Mouse (Mus musculus) embryonic facial prominence, embryonic 14.5 days (tissue): Measurements from ENCODE around the gene Bin2. TPM values are rescaled to one million over a fixed set of nuclear protein-coding genes. Genes with fewer than 3 reads are reported as not detected.

Experiments
- ATAC-seq: fragments of 200-750 bp; cut with Nextera tagmentation; 2 replicates; pipeline ENCODE4 v1.8.0; 2017; ENCODE audit warnings: low read depth, moderate number of reproducible peaks, moderate TSS enrichment
- DNase-seq: peaks from one replicate; pipeline ENCODE4 v3.0.0-alpha.2; 2015; ENCODE audit warnings: low spot score
- H3K27ac ChIP-seq: fragments of 300-500 bp; sonication (generic); replicated peaks from 2 replicates; pipeline ENCODE4 v1.5.1; 2014; ENCODE audit warnings: low read depth, mild to moderate bottlenecking, low read length, moderate library complexity
- H3K27me3 ChIP-seq: fragments of 300-500 bp; sonication (generic); replicated peaks from 2 replicates; pipeline ENCODE4 v1.6.1; 2014; ENCODE audit warnings: low read length; ENCODE audit not compliant: control insufficient read depth, insufficient read depth
- H3K36me3 ChIP-seq: fragments of 300-500 bp; sonication (generic); 2 replicates; pipeline ENCODE4 v1.6.1; 2014; ENCODE audit warnings: low read length, mixed read lengths; ENCODE audit not compliant: control insufficient read depth, insufficient read depth
- H3K4me1 ChIP-seq: fragments of 300-500 bp; sonication (generic); 2 replicates; pipeline ENCODE4 v1.6.1; 2014; ENCODE audit warnings: antibody characterized with exemption, low read length; ENCODE audit not compliant: control insufficient read depth, insufficient read depth
- H3K4me2 ChIP-seq: fragments of 300-500 bp; sonication (generic); 2 replicates; pipeline ENCODE4 v1.6.1; 2014; ENCODE audit warnings: low read depth, mild to moderate bottlenecking, low read length, moderate library complexity, mixed read lengths
- H3K4me3 ChIP-seq: fragments of 300-500 bp; sonication (generic); 2 replicates; pipeline ENCODE4 v1.5.1; 2014; ENCODE audit warnings: low read depth, mild to moderate bottlenecking, low read length
- H3K9ac ChIP-seq: fragments of 300-500 bp; sonication (generic); 2 replicates; pipeline ENCODE4 v1.6.1; 2014; ENCODE audit warnings: low read depth, mild to moderate bottlenecking, low read length, moderate library complexity, mixed read lengths
- H3K9me3 ChIP-seq: fragments of 300-500 bp; sonication (generic); 2 replicates; pipeline ENCODE4 v1.6.1; 2016; ENCODE audit warnings: low read length; ENCODE audit not compliant: control insufficient read depth
- WGBS: fragments of 180-500 bp; shearing (Covaris S2); extraction: QIAGEN DNeasy Blood & Tissue Kit; methylation state at CpG from one replicate; pipeline ENCODE4 v1.1.7; 2014; 5-methylcytosine and 5-hydroxymethylcytosine counted together
- microRNA-seq: library from miRNA; unstranded; fragments of <30 nt; microRNA quantifications from one replicate; pipeline ENCODE4, GENCODE M21; 2016; ENCODE audit warnings: borderline number of aligned reads
- polyA plus RNA-seq: library from polyadenylated mRNA; unstranded; fragments of >200 nt; fragmentation: Nextera tagmentation; extraction: Ambion mirVana; gene quantifications from 2 replicates; pipeline ENCODE4 v1.2.1, GENCODE M21; 2014

Bin2 gene
- polyA plus RNA-seq, 1 experiment from 2014 or later: 2.3 TPM

DNA sequence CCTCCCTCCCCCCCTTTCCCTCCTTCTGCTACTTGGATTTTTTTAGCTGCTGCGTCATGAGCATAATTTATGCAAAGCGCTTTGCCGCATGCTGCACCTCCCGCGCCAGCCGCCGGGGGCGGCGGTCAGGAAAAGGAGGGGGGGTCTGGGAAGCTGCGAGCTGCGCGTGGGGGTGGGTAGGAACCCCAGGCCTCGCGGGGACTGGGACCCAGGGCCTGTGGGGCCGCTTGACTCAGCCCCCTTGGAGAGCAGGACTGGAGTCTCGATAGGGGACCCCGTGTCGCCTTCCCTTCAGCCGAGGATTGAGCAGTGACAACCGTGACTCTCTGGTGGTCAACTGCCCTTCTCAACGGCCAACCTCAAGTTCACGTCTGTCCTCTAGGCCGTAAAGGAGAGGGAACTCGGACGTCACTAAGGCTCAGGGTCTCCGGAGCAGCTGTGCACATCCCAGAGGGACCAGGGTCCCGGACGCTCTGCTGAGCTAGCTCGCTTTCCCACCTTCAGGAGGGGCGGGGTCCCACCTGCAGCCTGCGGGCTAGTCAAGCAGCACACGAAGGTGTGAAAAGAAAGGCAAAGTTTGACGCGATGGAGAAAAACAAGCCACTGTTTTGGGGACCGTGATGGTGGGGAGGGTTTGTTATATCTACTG lies 69.2 kb downstream of the Bin2 start:
- peaks cover 21% of the 10 kb centered on the region for H3K27me3 ChIP-seq
- peaks cover 10% of the 10 kb centered on the region for H3K4me1 ChIP-seq
- no peaks in the 10 kb centered on the region for H3K9me3 ChIP-seq
- ATAC-seq (peak; percentile 75), DNase-seq (peak; percentile 91)
- 3% methylated on average over 22 of the region's 35 CpGs for WGBS
- H3K27ac ChIP-seq: peak overlapping the region; percentile 49; the same call in 1 of the 2 replicates
- peak overlapping the region; percentile 59 for H3K4me3 ChIP-seq
- peak overlapping the region; percentile 86 for H3K9ac ChIP-seq
- peak overlapping the region; percentile 98 for H3K4me2 ChIP-seq
- H3K36me3 ChIP-seq: no peaks in the 10 kb centered on the region

DNA sequence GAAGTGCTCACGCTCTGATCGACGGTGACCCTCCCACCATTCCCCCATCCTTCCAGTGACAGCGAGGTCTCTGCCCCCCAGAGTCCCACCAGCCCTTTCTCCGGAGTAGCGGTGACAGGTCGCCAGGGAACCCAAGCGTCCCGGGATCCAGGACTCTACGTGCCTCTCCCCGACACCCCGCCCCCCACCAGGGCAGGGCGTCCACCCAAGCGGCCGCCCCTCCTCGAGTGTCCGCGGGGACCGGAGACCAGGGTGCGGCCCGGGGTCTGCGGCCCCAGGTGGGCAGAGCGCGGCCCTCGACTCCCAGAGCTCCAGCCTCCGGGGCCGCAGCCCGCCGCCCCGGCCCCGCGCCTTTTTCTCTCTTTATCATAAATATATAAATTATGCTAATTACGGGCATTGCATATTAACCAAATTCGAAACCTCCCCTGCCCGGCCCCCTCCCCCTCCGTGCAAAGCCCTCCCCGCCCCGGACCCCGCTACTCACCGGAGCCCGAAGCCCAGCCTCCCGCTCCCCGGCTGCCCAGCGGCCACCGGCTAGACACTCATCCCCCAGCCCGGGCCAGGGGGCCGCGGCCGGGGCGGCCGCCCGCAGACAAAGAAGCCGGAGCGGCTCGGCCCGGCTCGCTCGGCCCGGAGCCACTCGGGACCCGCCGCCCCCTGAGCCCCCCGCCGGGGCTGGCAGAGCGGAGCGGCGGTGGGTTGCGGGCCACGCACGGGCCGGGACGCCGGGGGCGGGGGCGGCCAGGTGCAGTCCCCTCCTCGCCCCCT lies 69.9 kb downstream of the Bin2 start, which contains the start of gene Pou6f1:
Gene Pou6f1, minus strand, starts transcription at position 709 of the 771 bp plus-strand sequence.
- peak within 1 kb of the TSS; percentile 59 for H3K4me3 ChIP-seq
- ATAC-seq: peak; percentile 64
- no peaks in the 10 kb centered on the region for H3K36me3 ChIP-seq
- 1% methylated on average over 38 of the region's 76 CpGs for WGBS
- peak within 1 kb of the TSS; percentile 86 for H3K9ac ChIP-seq
- H3K4me2 ChIP-seq: peak within 1 kb of the TSS; percentile 98
- peaks cover 7% of the 10 kb centered on the region for H3K4me1 ChIP-seq
- H3K27me3 ChIP-seq: peaks cover 21% of the 10 kb centered on the region; the same call in 1 of the 2 replicates
- no peak for DNase-seq
- peak within 1 kb of the TSS; percentile 49; the same call in 1 of the 2 replicates for H3K27ac ChIP-seq
- H3K9me3 ChIP-seq: no peaks in the 10 kb centered on the region

DNA sequence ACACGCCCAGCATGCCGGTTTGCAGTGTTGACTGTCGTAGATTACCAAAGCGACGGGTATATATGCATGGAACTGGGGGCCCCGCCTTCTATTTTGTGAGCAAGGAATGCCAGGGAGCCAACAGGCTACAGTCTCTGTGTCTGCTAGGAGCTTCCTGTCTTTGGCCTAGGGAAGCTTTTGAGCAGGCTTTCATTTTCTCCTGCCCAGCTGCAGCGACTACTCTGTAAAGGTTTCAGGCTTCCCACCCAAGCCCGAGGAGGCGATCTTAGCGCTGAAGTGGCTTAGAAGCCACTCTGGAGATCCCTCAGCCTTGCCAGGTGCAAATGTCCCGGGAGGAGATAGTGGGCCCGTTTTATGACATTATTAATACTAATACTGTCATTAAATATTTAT lies 70.5 kb downstream of the Bin2 start:
- peak overlapping the region; percentile 86 for H3K9ac ChIP-seq
- no peaks in the 10 kb centered on the region for H3K9me3 ChIP-seq
- under 1% methylated on average over 12 of the region's 12 CpGs for WGBS
- H3K27ac ChIP-seq: peak overlapping the region; percentile 49; the same call in 1 of the 2 replicates
- DNase-seq (peak; percentile 67), ATAC-seq (no peak; the same call in 1 of the 2 replicates)
- peaks cover 21% of the 10 kb centered on the region; the same call in 1 of the 2 replicates for H3K27me3 ChIP-seq
- H3K4me3 ChIP-seq: peak overlapping the region; percentile 59
- H3K4me2 ChIP-seq: peak overlapping the region; percentile 98
- H3K4me1 ChIP-seq: peaks cover 7% of the 10 kb centered on the region
- no peaks in the 10 kb centered on the region for H3K36me3 ChIP-seq

DNA sequence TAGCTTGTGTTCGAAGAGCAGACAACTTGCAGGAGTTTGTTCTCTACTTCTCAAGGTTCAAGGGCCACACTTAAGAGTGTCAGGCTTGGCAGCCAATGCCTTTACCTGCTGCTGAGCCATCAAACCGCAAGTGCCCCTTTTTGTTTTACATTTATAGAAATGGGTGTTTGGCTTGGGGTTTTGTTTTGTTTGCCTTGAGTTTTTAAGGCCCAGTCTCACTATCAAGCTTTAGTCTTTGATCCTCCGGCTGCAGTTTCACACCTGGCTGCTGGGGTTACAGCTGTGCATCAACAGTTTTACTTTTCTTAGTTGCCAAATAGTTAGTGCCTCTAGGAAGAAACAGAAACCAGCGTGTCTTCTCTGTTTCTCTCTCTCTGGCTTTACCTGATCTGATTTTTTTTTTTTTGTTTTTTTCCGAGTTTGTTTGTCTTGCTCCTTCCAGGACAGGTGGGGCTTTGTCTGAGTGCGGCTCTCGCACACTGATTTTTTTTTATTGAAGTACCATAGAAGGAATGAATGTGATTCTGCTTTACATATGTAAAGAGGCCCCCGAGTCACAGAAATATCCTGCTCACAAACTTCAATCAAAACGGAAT lies 71.0 kb downstream of the Bin2 start:
- peak overlapping the region; percentile 49; the same call in 1 of the 2 replicates for H3K27ac ChIP-seq
- 29% methylated on average over 9 of the region's 9 CpGs for WGBS
- no peaks in the 10 kb centered on the region for H3K36me3 ChIP-seq
- peaks cover 21% of the 10 kb centered on the region; the same call in 1 of the 2 replicates for H3K27me3 ChIP-seq
- H3K4me2 ChIP-seq: peak overlapping the region; percentile 98
- H3K4me1 ChIP-seq: peaks cover 7% of the 10 kb centered on the region
- peak overlapping the region; percentile 86; the same call in 1 of the 2 replicates for H3K9ac ChIP-seq
- no peak for ATAC-seq
- peak overlapping the region; percentile 59 for H3K4me3 ChIP-seq
- DNase-seq: no peak
- no peaks in the 10 kb centered on the region for H3K9me3 ChIP-seq

DNA sequence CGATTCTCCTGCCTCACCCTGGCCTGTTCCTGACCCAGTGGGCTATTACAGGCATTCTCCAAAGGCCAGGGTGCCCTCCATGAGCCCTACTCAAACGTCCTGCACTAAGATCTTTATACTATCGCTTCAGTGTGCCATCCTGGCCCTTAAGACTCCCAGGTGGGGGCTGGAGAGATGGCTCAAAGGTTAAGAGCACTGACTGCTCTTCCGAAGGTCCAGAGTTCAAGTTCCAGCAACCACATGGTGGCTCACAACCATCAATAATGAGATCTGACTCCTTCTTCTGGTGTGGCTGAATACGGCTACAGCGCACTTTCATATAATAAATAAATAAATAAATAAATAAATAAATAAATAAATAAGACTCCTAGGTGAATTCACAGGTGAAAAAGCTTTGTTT lies 76.5 kb downstream of the Bin2 start:
- no peaks in the 10 kb centered on the region for H3K9me3 ChIP-seq
- ATAC-seq (no peak), DNase-seq (no peak)
- no peak overlapping the region for H3K4me3 ChIP-seq
- 0 out of 2 replicates have a peak, but pooled peaks cover 14% of the 10 kb centered on the region for H3K36me3 ChIP-seq
- H3K27me3 ChIP-seq: no peaks in the 10 kb centered on the region
- H3K4me2 ChIP-seq: no peak overlapping the region
- H3K4me1 ChIP-seq: no peaks in the 10 kb centered on the region
- 82% methylated on average over 6 of the region's 6 CpGs for WGBS
- H3K27ac ChIP-seq: no peak overlapping the region
- no peak overlapping the region for H3K9ac ChIP-seq

Small RNA genes within 50 kb of the gene (microRNA-seq; reads per million reads assigned to microRNA genes)
- gene Mir6961: not detected

Other genes with a start within 250 kb of the Bin2 start
- gene Gm5475, start 247.4 kb downstream of the Bin2 start, polyA plus RNA-seq: 0.14 TPM in 1 of 2 replicates, not detected in the other
- 15.5 and 17.0 TPM in 2 replicates for gene Slc11a2, start 244.5 kb downstream of the Bin2 start, polyA plus RNA-seq
- 26.6 and 30.4 TPM in 2 replicates for gene Letmd1, start 200.5 kb downstream of the Bin2 start, polyA plus RNA-seq
- gene Csrnp2, start 174.1 kb downstream of the Bin2 start, polyA plus RNA-seq: 15.5 and 17.3 TPM in 2 replicates
- gene Tfcp2, start 117.5 kb downstream of the Bin2 start, polyA plus RNA-seq: 17.4 and 22.6 TPM in 2 replicates
- 8.3 and 10.1 TPM in 2 replicates for gene Pou6f1, start 69.6 kb downstream of the Bin2 start, polyA plus RNA-seq
- gene Dazap2, start 54.2 kb downstream of the Bin2 start, polyA plus RNA-seq: 185 and 189 TPM in 2 replicates
- gene Smagp, start 32.6 kb downstream of the Bin2 start, polyA plus RNA-seq: 15.8 and 17.2 TPM in 2 replicates
- gene Cela1, start 18.4 kb upstream of the Bin2 start, polyA plus RNA-seq: 2.4 and 3.8 TPM in 2 replicates
- 1.5 and 2.1 TPM in 2 replicates for gene Galnt6, start 59.8 kb upstream of the Bin2 start, polyA plus RNA-seq
- gene Slc4a8, start 92.2 kb upstream of the Bin2 start, polyA plus RNA-seq: 3.1 and 4.3 TPM in 2 replicates
- 4.9 and 5.3 TPM in 2 replicates for gene Scn8a, start 200.3 kb upstream of the Bin2 start, polyA plus RNA-seq